Mouse (Mus musculus) left cerebral cortex, adult 18-20 months (tissue): Measurements from ENCODE around the gene Isca1. TPM values are rescaled to one million over a fixed set of nuclear protein-coding genes. Genes with fewer than 3 reads are reported as not detected.
A peak's percentile ranks its signal among the peaks of the same experiment; 100 is the strongest.
"Not testable (repeated sequence)": the region's sequence is repeated elsewhere in the genome, so short reads cannot be mapped to it uniquely, and the experiment has no call there.

Experiments
- DNase-seq, 2 experiments: peaks; one replicate each; pipeline ENCODE4 v3.0.0; 2021 to 2022; ENCODE audit warnings: low spot score in 2 of 2, mixed read lengths in 1 of 2
- total RNA-seq, 2 experiments: library from RNA; stranded (reverse); gene quantifications; 2 replicates each; pipeline ENCODE4 v1.2.3; 2021

Isca1 gene
- total RNA-seq, 2 experiments from 2014 or later, result 155 to 161 TPM

DNA sequence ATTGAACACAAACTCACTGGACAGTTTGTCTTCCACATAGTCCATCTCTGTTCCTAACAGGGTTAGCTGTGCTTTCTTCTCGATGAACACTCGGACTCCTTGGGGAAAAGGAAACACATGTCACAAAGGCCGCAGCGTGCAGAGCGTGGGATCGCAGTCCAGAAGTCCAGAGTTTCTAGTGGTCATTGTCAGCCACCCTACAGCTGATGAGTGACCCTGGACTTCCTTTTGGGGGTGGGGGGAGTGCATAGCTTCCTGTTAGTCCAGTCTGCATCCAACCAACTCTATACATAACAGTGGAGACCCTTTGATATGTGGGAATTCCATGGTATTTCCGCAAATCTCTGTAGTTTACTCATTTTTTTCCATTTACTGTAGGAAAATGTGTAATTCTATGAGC is 12.7 kb downstream of the Isca1 start:
- DNase-seq, result no peak

DNA sequence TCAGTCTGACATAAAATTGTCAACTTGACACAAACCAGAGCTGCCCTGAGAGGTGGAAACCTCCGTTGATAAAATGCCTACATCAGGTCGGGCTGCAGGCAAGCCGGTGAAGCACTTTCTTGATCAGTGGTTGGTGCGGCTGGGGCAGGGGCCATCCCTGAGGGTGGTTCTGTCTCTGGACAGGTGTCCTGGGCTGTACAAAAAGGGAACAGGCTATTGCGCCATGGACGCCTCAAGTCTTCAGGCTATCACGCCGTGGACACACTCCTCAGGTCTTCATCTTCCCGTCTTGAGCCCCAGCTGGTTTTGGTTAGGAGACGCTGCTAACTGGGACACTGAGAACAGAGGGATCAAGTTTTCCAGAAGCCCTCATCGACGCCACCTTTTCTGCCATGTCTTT is 19.3 kb downstream of the Isca1 start:
- no peak for DNase-seq

DNA sequence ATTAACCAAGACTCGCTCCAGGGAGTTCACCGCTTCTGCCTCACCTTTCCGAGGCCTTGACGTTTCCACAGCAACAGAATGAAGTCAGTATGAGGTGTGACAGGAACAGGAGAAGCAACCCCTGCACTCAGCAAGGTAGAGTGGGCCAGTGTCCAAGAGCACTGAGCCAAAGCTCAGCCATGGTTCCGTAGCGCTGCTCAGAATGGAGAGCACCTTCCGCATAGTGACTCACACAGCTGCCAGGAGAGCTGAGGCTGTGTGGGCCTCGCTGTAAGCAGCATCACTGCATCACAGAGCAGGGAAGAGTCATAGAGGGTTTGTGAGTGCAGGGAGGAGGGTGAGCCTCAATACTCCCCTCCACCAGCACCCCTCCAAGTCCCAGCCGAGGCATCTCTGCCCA is 22.9 kb downstream of the Isca1 start, which contains the start of gene 1700014D04Rik:
Gene 1700014D04Rik, minus strand, starts transcription at position 42 of the 400 bp plus-strand sequence.
- DNase-seq, result peak; percentile 62 to 74

DNA sequence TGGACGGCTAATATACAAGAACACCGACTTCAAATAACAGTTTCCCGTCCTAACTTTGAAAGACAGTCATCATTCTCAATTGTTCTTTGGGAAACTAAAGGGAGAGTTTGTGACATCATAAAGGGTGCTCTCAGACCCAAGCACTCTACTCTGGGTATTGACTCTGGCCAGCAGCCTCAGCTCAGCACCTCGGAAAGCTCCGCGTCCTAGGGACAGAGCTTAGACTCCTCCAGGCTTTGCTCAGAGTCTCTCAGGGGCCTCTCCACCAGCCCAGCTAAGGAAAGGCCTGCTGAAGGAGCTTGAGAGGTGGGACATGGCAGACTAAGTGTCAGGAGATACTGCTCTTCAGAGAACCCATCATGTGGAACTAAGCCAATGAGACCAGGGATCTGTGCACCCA is 23.4 kb downstream of the Isca1 start:
- DNase-seq, result no peak

DNA sequence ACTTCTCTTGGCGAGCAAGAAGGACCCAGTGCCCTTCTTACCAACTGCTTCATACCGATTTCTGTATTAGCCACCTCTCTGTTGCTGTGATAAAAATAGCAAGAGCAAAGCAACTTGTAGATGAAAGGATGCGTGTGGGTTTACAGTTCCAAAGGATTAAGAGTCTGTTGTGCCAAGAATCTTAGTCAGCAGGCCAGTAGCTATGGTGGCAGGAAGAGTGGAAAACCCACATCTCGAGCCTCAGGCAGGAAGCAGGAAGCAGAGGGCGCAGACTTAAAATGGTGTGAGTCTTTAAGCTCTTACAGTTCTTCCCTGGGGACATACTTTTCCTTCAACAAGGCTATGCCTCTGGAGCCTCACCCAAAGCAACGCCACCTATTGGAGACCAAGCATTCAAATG is 24.1 kb downstream of the Isca1 start:
- no peak for DNase-seq

DNA sequence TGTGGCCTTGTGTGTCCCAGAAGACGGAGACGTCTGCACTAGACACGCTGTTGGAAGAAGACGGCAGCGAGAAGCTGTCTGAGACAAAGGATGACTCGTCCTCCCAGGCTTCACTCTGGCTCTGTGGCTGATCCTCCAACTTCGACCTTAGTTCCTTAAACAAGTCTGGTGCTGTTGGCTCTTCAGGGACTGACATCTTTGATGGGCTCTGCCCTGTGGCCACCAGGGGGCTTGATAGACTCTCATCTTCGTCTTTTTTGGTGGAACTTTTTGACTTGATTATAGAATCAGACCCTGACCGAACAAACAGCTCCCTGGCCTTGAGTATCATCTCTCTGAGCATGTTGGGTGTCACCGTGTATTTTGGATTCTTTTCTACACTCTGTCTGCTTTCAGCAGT is 27.9 kb downstream of the Isca1 start:
- no peak for DNase-seq

DNA sequence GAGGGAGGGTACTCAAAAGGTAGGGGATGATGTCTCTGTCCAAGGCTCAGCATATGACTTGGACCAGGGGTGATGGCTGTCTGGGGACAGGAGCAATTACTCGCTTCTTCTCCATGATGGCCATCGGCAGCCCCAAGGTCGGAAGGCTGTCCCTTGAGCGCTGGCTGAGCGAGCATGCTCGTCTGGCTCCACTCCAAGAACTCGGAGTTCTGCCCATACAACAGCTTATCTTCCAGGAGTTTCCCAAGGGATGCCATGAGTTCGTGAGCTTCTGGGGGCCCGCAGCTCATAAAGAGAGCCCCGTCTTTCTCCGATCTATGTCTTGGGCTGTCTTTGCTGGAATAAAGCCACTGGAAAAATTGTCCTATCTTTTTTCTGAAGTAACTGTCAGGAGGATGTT is 28.5 kb downstream of the Isca1 start:
- DNase-seq, result no peak

DNA sequence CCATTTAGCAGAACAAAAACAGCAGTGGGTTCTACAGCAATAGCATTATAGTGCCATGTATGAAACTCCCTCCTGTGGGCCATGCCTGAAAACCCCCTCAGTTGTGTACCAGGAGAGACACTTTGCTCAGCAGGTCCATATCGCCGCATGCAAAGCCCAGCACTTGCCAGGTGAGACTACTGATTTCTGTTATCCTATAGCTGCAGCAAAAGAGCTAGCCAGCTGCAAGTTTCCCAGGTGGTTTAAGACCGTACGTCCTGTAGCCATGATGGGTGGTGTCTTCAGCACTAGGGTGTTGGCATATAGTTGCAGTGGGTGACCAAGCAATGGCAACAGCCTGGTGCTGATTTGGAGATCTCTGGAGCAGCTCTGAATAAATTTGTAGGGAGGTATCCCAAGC is 30.2 kb downstream of the Isca1 start:
- no peak for DNase-seq

DNA sequence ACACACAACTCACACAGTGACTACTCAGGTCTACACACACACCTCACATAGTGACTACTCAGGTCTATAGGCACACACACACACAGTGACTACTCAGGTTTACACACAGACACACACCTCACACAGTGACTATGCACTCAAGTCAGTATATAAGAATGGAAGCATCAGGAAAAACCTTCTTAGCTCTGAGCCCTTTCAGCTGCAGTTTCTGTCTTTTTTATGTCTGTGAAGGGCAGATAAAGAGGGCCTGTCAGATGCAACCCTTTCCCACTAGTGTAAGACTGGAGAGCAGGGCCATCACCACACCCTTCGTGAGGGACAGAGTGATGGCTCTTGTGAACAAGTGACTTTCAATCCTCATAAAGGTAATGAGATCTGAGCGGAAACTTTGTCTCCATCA is 31.2 kb downstream of the Isca1 start:
- DNase-seq, result no peak

DNA sequence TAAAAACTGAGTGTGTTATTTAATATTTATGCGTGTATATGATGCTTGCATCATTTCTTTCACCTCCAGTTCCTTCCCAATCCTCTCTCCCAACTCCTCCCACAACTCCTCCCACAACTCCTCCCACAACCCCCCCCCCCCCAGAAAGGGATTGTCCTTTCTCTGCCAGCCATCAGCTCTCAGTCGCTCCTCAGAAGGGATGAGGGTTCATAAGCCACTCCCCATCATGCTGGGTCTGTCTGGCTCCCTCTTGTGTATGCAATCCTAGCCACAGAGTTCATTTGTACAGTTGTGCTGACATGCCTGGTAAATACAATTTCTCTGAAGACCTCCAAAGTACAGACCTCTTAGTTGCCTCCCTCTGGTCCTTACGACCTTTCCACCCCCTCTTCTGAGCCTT is 34.4 kb downstream of the Isca1 start:
- DNase-seq, result no peak

DNA sequence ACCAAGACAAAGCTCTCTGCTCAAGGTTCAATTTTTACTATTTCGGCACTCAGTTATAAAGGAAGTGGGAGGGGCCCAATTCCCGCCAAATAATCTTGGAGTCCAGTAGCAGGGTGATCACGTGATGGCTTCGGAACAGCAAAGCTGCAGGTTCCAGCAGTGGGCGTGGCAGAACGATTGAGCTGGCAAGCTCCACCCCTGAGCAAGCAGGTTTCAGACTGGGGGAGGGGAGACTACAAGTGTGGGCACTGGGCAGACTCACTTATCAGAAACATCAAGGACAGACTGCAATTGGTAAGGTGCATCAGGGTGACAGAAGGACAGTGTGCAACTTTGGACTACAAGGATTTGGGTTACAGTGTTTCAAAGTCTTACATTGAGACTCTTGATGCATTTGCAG is 35.3 kb downstream of the Isca1 start:
- DNase-seq, result not testable (repeated sequence)

DNA sequence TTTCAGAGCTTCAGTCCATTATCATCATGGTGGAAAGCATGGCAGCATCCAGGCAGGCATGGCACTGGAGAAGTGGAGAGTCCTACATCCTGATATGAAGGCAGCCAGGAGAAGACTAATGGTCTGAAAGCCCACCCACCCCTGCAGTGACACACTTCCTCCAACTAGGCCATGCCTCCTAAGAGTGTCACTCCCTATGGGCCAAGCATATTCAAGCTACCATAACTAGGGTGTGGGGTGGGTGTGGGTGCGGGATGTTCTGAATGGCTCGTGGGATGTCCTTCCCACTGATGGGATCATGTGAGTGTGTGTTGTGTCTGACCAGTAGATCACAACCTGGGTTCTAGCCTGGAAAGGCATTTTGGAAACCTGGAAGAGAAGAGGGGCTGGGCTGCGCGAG is 35.7 kb downstream of the Isca1 start:
- no peak for DNase-seq

DNA sequence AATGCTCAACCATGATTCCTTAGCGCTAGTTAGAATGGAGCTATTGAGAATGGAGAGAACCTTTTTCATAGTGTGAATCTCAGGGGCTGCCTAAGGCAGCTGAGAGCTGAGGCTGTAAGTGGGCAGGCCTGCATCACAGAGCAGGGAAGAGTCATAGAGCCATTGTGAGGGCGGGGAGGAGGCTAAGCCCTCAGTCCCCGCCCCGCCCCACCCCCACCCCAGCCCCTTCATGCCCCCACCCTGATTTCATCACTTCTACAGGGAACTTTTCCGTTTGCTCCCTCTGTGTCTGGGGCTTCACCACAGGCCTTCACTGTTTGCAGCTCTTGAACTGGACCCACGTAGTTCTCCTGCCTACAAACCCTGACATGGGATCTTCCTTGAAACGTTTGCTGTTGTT is 38.0 kb downstream of the Isca1 start, which contains the start of gene Spata31d1d:
Gene Spata31d1d, minus strand, starts transcription at position 101 of the 400 bp plus-strand sequence.
- no peak for DNase-seq

DNA sequence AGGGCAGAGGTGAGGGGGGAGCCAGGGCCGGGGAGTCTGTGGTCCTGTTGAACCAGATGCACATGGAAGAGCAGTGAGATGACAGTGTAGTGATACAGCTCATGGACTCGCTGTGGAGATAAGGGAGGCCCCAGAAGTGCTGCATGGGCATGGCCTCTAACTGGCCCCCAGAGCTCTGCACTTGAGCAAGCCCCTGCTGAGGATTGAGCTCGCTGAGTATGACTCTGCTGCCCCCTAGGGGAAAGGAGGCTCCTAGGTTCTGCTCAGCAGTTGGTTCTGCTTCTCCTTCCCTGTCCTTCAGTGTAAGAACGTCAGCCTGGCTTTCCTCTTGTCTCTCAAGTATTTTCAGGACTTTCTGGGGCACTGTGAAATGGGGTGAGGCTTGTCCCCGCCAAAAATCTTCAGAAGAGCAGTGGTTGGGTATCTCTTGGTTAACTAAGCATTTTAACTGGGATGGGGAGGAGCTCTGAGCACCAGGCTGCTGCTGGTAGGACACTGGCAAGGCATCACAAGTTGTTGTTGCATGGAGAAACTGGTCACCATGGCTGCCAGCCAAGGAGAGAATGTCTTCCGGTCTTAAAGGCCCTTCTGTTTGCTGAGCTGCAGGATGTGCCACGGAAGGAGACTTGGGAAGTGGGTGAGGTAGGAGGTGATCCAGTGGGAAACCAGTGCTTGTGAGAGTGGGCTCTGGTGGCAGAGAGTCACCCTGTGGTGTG is 41.1 kb downstream of the Isca1 start:
- DNase-seq, result peak; percentile 84 to 87

DNA sequence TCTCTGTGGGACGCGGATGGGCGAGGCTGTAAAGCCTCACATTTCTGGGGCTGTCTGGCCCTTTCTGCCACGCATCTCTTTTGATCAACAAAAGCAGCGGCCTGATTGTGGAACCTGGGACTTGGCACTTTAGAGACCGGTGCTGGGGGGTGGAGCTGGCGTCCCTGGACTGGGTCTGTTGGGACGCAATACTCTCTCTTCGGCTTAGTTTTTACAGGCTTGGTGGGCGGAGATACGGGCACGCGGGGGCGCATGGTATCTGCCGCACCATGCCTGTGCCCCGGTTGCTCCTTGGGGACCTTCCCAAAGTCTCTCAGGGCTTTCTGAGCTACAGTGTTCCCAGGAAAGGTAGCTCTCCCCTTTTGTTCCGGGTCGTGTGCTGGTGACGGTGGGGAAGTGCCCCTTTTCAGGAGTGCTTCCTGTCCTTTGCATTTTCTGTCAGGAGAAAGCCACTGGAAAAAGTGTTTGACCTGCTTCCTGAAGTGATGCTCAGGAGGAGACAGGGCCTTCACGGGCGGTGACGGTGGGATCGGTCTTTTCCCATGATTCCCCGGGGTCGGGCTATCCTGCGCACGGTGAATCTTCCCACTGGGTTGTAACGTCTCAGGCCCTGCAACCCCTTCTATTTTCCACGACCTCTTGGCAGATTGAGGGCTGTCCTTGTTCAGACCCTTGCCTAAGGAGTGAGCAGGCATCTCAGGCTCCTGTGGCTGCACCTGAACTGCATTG is 43.3 kb downstream of the Isca1 start:
- no peak for DNase-seq

DNA sequence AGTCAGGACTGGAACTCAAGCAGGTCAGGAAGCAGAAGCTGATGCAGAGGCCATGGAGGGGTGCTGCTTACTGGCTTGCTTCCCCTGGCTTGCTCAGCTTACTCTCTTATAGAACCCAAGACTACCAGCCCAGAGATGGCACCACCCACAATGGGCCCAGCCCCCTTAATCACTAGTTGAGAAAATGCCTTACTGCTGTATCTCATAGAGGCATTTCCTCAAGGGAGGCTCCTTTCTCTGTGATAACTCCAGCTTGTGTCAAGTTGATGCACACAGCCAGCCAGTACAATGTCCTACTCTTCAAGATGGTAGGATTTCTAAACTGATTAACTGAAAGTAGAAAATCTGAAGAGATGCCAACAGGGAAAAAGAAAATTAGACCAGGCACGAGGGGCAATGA is 47.5 kb downstream of the Isca1 start:
- not testable (repeated sequence) for DNase-seq

DNA sequence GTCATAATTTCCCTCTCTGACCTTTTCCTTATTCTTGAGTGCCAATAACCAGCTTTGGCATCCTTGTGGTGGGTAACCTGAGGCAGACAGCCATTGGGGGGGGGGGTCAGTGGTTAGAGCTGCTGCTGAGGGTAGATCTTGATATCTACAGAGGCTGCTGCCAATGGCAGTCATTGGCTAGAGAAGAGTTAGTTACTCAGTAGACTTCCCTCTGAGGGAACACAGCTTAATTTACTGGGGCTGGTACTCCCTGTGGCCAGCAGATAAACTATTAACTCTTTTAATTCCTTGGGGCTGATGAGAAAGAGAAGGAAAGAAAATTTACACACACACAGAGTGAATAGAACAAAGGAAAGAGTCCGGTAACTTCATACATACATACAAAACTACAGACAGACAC is 50.1 kb downstream of the Isca1 start:
- DNase-seq, result no peak

DNA sequence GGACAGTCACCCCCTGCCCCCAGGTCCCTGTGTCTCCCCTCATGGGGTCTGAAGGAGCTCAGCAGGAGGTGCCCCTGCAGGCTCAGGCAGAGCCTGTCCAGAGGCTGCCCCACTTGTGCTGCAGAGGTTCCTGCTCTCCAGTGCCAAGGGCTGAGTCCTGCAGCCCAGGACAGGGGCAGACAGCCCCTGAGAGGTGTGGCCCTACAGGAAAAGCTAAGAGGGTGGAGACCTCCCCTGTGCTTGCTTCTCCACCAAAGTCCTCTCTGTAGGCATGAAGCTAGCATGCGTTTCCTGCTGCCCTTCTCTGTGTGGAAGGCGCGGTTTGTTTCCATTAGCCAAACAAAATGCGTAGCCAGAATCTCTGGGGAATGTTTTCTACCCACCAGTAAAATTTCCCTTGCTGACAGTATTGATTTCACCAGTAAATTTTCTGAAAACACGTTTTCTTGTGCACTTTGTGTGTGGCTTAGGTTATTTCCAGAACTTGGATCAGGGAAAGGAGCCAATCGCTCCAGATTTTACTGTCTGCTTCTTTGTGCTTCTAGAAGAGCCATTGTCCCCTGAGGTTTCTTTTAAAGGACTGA is 50.7 kb downstream of the Isca1 start:
- DNase-seq, result not testable (repeated sequence)

DNA sequence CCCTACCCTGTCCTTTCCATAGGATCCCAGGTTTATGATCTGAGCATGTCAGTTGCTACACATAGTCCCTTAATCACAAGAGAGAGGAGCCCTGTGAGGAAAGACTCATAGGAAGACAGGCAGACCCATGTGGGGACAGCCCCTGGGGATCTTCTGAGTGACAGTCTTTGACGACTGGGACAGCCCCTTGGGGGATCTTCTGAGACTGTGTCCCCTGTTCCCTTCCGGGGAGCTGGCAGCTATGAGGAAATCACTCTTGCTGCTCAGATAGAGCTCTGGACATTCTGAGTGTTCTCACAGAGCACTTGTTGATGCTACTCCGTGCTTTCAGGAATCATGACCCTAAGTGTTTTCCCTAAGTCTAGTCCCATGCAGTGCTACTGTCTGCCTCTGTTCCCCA is 55.9 kb downstream of the Isca1 start:
- no peak for DNase-seq

DNA sequence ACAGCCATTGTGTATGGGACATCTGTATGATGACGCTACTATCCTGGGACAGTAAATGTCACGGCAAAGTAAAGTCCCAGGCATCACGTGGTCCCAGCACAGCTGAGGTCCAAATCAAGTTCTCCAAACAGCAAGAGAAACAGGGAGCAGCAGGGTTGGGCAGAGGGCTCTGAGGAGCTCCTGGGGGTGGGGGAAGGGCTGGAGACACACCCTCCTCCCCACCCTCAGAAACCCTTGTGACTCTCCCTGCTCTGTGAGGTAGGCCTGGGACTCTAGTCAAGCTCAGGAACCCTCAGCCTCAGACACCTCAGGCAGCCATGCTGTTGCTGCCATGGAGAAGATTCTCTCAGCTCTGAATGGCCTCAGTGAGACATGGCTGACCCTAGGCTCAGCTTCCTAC is 57.6 kb downstream of the Isca1 start, which contains the start of gene Spata31d1b:
Gene Spata31d1b, plus strand, starts transcription at position 301 of the 400 bp plus-strand sequence.
- DNase-seq, result not testable (repeated sequence)

DNA sequence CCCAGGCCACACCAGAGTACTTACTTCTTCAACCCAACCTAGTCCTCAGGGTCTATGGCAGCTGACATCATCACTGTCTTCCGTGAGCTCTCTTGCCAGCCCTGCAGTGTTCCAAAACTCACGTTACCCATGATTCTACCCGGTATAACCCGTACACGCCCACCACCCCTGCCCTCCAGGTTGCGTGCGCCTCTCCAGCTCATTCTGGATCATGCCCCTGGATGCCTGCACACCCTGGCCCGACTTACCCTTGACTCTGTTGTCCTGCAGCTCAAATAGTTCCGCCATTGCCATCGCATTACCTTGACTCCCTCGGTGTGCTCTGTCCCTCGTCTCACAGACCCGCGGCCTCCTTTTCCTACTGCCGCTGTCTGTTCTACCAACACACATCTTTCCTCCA is 59.4 kb downstream of the Isca1 start, which contains the start of gene Spata31d1a:
Gene Spata31d1a, minus strand, starts transcription at position 101 of the 400 bp plus-strand sequence.
- no peak for DNase-seq
